Mouse (Mus musculus): ENCODE data around the gene Top1.
A peak's percentile ranks its signal among the peaks of the same experiment; 100 is the strongest.

The Top1 gene

GRCm38 (mm10) chr2:160741580-160741979, 95.9 kb downstream of the Top1 start:
- ATAC-seq (ENCODE audit: low TSS enrichment), result no peak

GRCm38 (mm10) chr2:160742161-160742609, 96.5 kb downstream of the Top1 start:
- ATAC-seq (ENCODE audit: low TSS enrichment), result no peak

- 0 out of 2 replicates have a peak, but pooled peaks have one; percentile 7 for ATAC-seq (ENCODE audit: low TSS enrichment)
These were observed 98.5 kb downstream of the Top1 start for GRCm38 (mm10) chr2:160744040-160744822.

GRCm38 (mm10) chr2:160744823-160745210, 99.1 kb downstream of the Top1 start:
- ATAC-seq (ENCODE audit: low TSS enrichment), result no peak

GRCm38 (mm10) chr2:160745497-160745896, 99.8 kb downstream of the Top1 start:
- ATAC-seq (ENCODE audit: low TSS enrichment), result no peak

GRCm38 (mm10) chr2:160746637-160747036, 100.9 kb downstream of the Top1 start:
- no peak for ATAC-seq (ENCODE audit: low TSS enrichment)

- ATAC-seq (ENCODE audit: low TSS enrichment), result no peak
These were observed 101.4 kb downstream of the Top1 start for GRCm38 (mm10) chr2:160747075-160747474.

- ATAC-seq (ENCODE audit: low TSS enrichment), result no peak
These were observed 111.0 kb downstream of the Top1 start for GRCm38 (mm10) chr2:160756583-160757203.

- no peak for ATAC-seq (ENCODE audit: low TSS enrichment)
These were observed 114.9 kb downstream of the Top1 start for GRCm38 (mm10) chr2:160760433-160761184.

- ATAC-seq (ENCODE audit: low TSS enrichment), result no peak
These were observed 118.1 kb downstream of the Top1 start for GRCm38 (mm10) chr2:160763816-160764215.

GRCm38 (mm10) chr2:160764386-160764785, 118.7 kb downstream of the Top1 start:
- ATAC-seq (ENCODE audit: low TSS enrichment), result no peak

- no peak for ATAC-seq (ENCODE audit: low TSS enrichment)
These were observed 119.4 kb downstream of the Top1 start for GRCm38 (mm10) chr2:160765096-160765495.

- no peak for ATAC-seq (ENCODE audit: low TSS enrichment)
These were observed 120.7 kb downstream of the Top1 start for GRCm38 (mm10) chr2:160766371-160766771.

GRCm38 (mm10) chr2:160767201-160767600, 121.5 kb downstream of the Top1 start:
- ATAC-seq (ENCODE audit: low TSS enrichment), result no peak

GRCm38 (mm10) chr2:160768097-160768695, 122.5 kb downstream of the Top1 start:
- no peak for ATAC-seq (ENCODE audit: low TSS enrichment)

GRCm38 (mm10) chr2:160768997-160769396, 123.3 kb downstream of the Top1 start:
- ATAC-seq (ENCODE audit: low TSS enrichment), result no peak

GRCm38 (mm10) chr2:160770409-160770808, 124.7 kb downstream of the Top1 start:
- ATAC-seq (ENCODE audit: low TSS enrichment), result no peak

GRCm38 (mm10) chr2:160770871-160771270, 125.2 kb downstream of the Top1 start:
- no peak for ATAC-seq (ENCODE audit: low TSS enrichment)

- ATAC-seq (ENCODE audit: low TSS enrichment), result no peak
These were observed 125.9 kb downstream of the Top1 start for GRCm38 (mm10) chr2:160771325-160772276.

Measured in frontal cortex, adult (tissue).